Mouse (Mus musculus) liver, adult 2 months (tissue): ENCODE data around the gene Lgals1.

ENCODE experiments used
- CTCF ChIP-seq: fragments of 200-500 bp; IDR thresholded peaks from 2 replicates; pipeline ENCODE4 v1.5.1; 2011; ENCODE audit warnings: low read depth, low read length, control low read depth
- POLR2A ChIP-seq: fragments of 200-500 bp; IDR thresholded peaks from 2 replicates; pipeline ENCODE4 v1.6.1; 2011; ENCODE audit warnings: low read length, control low read depth; ENCODE audit not compliant: insufficient read depth; ENCODE audit errors: extremely low read depth

DNA sequence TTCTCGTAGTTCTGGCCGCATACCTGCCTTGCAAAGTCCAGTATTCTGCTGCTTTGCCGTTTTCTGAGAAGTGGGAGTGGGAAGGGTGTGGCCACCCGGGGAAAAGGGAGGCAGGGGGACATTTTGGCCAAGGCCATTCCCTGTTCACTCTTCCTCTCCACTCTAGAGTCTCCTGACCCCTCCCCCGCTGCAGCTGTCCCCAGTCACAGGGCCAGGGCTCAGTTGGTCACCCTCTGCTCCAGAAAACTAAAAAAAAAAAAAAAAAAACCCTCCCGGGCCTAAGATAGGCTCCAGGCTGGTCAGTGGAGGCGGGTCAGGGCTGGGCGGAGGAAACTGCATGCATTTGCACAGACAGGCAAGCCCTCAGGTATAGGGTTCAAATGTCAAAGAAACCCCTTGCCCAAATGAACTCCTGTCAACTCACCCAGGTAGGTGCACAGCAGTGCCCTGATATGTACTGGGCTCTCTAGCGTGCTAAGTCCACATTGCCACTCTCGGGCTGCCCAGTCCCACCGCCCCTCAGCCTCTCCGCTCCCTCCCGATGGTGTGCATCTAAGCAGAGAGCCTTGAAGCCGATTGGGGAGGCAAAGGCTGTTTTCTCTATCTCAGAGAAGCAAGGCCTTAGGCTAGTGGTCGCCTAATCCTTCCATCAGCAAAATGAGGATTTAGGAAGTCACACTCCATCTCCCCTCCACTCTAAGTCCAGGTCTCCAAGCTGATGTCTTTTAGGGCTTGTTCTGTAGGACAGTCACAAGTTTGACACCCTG is 679 bp downstream of the Lgals1 start:
- TF ChIP-seq CTCF (no peak), POLR2A (no peak)
